Mouse (Mus musculus): ENCODE data around the gene Mon2. TPM values are rescaled to one million over a fixed set of nuclear protein-coding genes. Genes with fewer than 3 reads are reported as not detected.

The Mon2 gene
- polyA plus RNA-seq, 1 experiment: 42.6 TPM

DNA sequence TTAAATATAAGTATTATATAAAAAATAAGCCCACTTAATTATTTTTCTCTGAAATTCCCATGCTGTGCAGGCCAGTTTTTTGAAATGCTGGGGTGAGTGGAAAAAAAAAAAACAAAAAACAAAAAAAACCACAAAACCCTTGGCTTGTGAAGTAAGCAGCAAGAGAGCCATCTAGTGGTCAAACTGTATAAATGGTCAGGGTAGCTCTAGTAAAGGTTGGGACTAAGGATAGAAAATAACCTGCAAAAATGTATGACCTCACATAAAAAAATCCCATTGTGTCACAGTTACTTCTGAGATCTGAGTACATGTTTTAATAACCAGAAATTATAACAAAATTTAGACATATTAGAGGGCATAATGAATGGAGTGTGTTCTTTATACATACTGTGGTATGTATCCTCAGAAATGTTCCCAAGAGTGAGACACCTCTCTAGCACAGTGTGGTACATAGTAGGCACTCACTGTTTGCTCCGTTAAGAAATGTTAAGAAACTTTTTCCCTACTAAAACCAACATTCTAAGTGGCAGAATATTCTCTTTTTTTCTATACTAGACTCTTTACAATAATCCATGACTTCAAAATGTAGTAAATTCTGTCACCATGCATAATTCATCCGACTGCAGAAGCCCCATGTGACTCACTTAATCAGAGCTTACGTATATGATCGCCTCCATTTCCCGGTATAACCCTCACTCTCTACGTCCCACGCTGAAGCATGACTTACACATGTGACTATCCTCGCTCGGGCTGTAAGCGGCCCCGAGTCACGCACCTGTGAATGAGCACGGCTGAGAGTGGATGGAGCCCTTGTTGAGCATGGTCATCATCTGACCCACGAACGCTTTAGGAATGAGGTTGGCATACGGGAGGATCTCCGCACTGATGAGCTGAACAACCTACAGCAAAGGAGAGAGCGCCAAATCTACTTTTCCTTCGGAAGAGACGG, 70.8 kb downstream of the Mon2 start:
- peaks cover 3% of the 10 kb centered on the region for H3K36me3 ChIP-seq (ENCODE audit: control insufficient read depth, insufficient read depth, low read length)
- TF ChIP-seq POLR2A (IDR thresholded peaks at IDR 0.05; ENCODE audit: low read depth, low read length): no peak
- 0 out of 2 replicates have a peak, but pooled peaks have one; percentile 4 for TF ChIP-seq CTCF (conservative IDR thresholded peaks at IDR 0.05; ENCODE audit: insufficient read depth, insufficient read length, low read depth, low read length)
- no peak overlapping the region for H3K4me3 ChIP-seq (ENCODE audit: insufficient read depth, low read depth, low read length)
- H3K4me1 ChIP-seq (ENCODE audit: control insufficient read depth, insufficient read depth, low read length): no peaks in the 10 kb centered on the region
- 88% methylated on average over 20 of the region's 20 CpGs for WGBS
- H3K27ac ChIP-seq (ENCODE audit: insufficient read depth, low read depth, low read length): no peak overlapping the region
- DNase-seq: peak; percentile 45
- no peaks in the 10 kb centered on the region for H3K27me3 ChIP-seq (replicated peaks; ENCODE audit: control insufficient read depth, insufficient read depth, low read length)

DNA sequence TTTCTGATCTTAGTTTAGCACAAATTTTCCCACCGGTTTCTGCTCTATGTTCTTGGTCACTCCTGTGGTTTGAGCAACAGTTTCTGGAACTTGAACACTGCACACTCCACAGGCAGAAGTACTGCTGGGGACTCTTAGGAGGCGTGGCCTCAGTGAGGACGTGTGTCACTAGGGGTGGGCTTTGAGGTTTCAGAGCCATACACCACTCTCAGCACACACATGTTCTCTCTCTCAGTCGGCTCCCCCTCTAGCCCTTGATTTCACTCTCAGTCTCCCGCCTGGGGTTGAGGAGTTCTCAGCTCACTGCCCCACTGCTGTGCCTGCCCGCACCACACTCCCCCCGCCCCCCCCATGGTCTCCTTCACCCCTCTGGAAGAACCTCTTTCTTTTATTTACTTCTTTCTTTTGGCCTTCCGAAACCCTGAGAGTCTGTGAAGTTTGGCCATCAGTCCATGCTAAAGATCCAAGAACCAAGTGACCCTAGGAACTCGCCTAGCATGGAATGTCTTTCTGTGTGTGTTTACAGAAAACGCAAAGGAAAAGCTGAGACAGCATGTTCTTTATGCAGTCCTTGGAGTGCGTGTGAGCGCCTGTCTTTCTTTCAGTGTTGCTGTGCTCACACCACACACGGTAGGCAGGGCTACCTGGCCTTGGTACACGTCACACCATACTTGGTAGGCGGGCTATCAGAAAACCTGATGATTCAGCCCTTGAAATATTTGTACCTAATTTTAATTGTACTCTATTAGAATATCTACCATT, 71.6 kb downstream of the Mon2 start:
- DNase-seq: no peak
- Histone ChIP-seq H3K36me3 (ENCODE audit: control insufficient read depth, insufficient read depth, low read length) (peaks cover 3% of the 10 kb centered on the region), H3K4me1 (ENCODE audit: control insufficient read depth, insufficient read depth, low read length) (no peaks in the 10 kb centered on the region), H3K27ac (ENCODE audit: insufficient read depth, low read depth, low read length) (no peak overlapping the region), H3K27me3 (replicated peaks; ENCODE audit: control insufficient read depth, insufficient read depth, low read length) (no peaks in the 10 kb centered on the region), H3K4me3 (ENCODE audit: insufficient read depth, low read depth, low read length) (no peak overlapping the region)
- WGBS: 70% methylated on average over 15 of the region's 15 CpGs
- no peak for TF ChIP-seq CTCF (conservative IDR thresholded peaks at IDR 0.05; ENCODE audit: insufficient read depth, insufficient read length, low read depth, low read length)
- no peak for TF ChIP-seq POLR2A (IDR thresholded peaks at IDR 0.05; ENCODE audit: low read depth, low read length)

DNA sequence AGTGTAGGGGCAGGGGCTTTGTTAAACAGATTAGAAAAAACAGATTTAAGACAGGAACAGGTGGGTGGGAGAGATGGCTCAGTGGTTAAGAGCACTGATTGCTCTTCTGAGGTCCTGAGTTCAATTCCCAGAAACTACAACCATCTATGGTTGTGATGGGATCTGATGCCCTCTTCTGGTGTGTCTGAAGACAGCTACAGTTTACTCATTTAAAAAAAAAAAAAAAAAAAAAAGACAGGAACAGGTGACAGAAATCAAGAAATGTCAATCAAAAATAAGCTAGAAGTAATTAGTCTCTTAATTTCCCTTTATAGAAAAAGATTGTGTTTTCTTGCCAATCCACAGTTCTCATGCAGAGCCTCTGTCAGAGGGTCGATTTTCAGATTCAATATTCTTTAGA, 74.3 kb downstream of the Mon2 start:
- WGBS: 78% methylated on average over 1 of the region's 1 CpGs
- H3K4me3 ChIP-seq (ENCODE audit: insufficient read depth, low read depth, low read length): no peak overlapping the region

DNA sequence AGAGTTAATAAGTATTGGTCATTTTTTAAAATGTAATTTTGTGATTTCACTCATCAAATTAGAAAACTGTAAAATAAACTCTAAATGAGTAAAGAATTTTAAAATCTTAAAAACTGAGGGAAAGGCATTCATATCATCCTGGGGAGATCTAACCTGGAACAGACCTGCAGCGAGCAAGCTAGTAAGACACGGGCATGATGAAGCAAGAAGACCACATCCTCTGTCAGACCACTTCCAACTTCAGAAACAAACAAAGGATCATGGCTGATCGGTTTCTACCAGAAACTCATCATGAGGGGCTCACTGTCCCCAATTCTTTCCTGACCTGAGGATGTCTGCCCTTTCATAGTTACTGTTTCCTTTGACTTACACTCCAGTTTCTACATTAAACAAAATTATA, 74.9 kb downstream of the Mon2 start:
- TF ChIP-seq POLR2A (IDR thresholded peaks at IDR 0.05; ENCODE audit: low read depth, low read length) (no peak), CTCF (conservative IDR thresholded peaks at IDR 0.05; ENCODE audit: insufficient read depth, insufficient read length, low read depth, low read length) (no peak)
- Histone ChIP-seq H3K4me1 (ENCODE audit: control insufficient read depth, insufficient read depth, low read length) (no peaks in the 10 kb centered on the region), H3K27ac (ENCODE audit: insufficient read depth, low read depth, low read length) (no peak overlapping the region), H3K4me3 (ENCODE audit: insufficient read depth, low read depth, low read length) (no peak overlapping the region), H3K36me3 (ENCODE audit: control insufficient read depth, insufficient read depth, low read length) (peaks cover 8% of the 10 kb centered on the region), H3K27me3 (replicated peaks; ENCODE audit: control insufficient read depth, insufficient read depth, low read length) (no peaks in the 10 kb centered on the region)
- 90% methylated on average over 3 of the region's 3 CpGs for WGBS
- no peak for DNase-seq

More for the DNA sequence above, 74.3 kb downstream of the Mon2 start:
- no peak for DNase-seq
- no peaks in the 10 kb centered on the region for H3K27me3 ChIP-seq (replicated peaks; ENCODE audit: control insufficient read depth, insufficient read depth, low read length)
- H3K36me3 ChIP-seq (ENCODE audit: control insufficient read depth, insufficient read depth, low read length): peaks cover 6% of the 10 kb centered on the region
- no peak overlapping the region for H3K27ac ChIP-seq (ENCODE audit: insufficient read depth, low read depth, low read length)
- no peaks in the 10 kb centered on the region for H3K4me1 ChIP-seq (ENCODE audit: control insufficient read depth, insufficient read depth, low read length)
- TF ChIP-seq CTCF (conservative IDR thresholded peaks at IDR 0.05; ENCODE audit: insufficient read depth, insufficient read length, low read depth, low read length) (no peak), POLR2A (IDR thresholded peaks at IDR 0.05; ENCODE audit: low read depth, low read length) (no peak)

DNA sequence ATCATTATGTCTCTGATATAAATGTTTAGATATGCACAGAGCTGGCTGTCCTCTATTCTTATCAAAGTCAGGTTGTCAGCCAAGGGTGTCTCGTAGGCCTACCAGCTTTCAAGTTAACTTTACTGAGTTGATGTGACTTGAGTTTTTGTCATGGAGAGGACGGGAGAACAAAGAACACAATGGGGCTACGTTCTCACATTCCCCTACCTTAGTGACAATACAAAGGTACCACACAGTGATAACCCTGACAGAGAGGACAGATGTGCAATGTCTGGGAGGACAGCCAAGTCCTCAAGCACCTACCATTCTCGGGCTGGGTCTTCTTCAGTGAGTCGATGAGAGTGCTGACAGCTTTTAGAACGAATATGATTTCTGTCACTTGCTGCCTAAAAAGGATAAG, 76.9 kb downstream of the Mon2 start:
- no peak overlapping the region for H3K4me3 ChIP-seq (ENCODE audit: insufficient read depth, low read depth, low read length)
- H3K36me3 ChIP-seq (ENCODE audit: control insufficient read depth, insufficient read depth, low read length): peaks cover 13% of the 10 kb centered on the region
- DNase-seq: no peak
- H3K4me1 ChIP-seq (ENCODE audit: control insufficient read depth, insufficient read depth, low read length): no peaks in the 10 kb centered on the region
- H3K27ac ChIP-seq (ENCODE audit: insufficient read depth, low read depth, low read length): no peak overlapping the region
- no peaks in the 10 kb centered on the region for H3K27me3 ChIP-seq (replicated peaks; ENCODE audit: control insufficient read depth, insufficient read depth, low read length)
- WGBS: 92% methylated on average over 6 of the region's 6 CpGs
- TF ChIP-seq CTCF (conservative IDR thresholded peaks at IDR 0.05; ENCODE audit: insufficient read depth, insufficient read length, low read depth, low read length) (no peak), POLR2A (IDR thresholded peaks at IDR 0.05; ENCODE audit: low read depth, low read length) (no peak)

DNA sequence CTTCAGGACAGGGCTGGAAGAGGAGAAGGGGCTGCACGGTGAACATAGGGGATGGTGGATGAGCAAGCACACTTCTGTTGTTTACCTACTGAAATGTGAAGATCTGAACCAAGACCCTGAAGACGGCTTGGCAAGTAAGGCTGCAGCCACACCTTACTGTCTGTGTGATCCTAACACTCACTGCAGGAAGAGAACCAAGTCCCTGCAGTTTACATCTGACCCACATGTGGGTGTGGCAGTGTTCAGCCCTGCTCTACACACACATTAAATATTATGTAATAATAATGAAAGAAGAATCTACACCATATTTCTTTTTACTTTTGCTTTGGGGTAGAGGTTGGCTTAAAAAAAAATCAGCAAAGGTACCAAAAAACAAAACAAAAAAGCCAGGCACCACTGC, 78.5 kb downstream of the Mon2 start:
- 83% methylated on average over 2 of the region's 2 CpGs for WGBS
- DNase-seq: no peak
- H3K36me3 ChIP-seq (ENCODE audit: control insufficient read depth, insufficient read depth, low read length): peaks cover 13% of the 10 kb centered on the region
- H3K27me3 ChIP-seq (replicated peaks; ENCODE audit: control insufficient read depth, insufficient read depth, low read length): no peaks in the 10 kb centered on the region
- no peak overlapping the region for H3K4me3 ChIP-seq (ENCODE audit: insufficient read depth, low read depth, low read length)
- H3K4me1 ChIP-seq (ENCODE audit: control insufficient read depth, insufficient read depth, low read length): no peaks in the 10 kb centered on the region
- no peak for TF ChIP-seq POLR2A (IDR thresholded peaks at IDR 0.05; ENCODE audit: low read depth, low read length)
- no peak for TF ChIP-seq CTCF (conservative IDR thresholded peaks at IDR 0.05; ENCODE audit: insufficient read depth, insufficient read length, low read depth, low read length)
- no peak overlapping the region for H3K27ac ChIP-seq (ENCODE audit: insufficient read depth, low read depth, low read length)

Measured in kidney, adult 2 months (tissue).